Mouse (Mus musculus): ENCODE data around the gene H2-Q10. TPM values are rescaled to one million over a fixed set of nuclear protein-coding genes. Genes with fewer than 3 reads are reported as not detected.
"Not testable (repeated sequence)": the region's sequence is repeated elsewhere in the genome, so short reads cannot be mapped to it uniquely, and the experiment has no call there.

H2-Q10 gene
- polyA plus RNA-seq, 1 experiment from 2014 or later, result not detected

DNA sequence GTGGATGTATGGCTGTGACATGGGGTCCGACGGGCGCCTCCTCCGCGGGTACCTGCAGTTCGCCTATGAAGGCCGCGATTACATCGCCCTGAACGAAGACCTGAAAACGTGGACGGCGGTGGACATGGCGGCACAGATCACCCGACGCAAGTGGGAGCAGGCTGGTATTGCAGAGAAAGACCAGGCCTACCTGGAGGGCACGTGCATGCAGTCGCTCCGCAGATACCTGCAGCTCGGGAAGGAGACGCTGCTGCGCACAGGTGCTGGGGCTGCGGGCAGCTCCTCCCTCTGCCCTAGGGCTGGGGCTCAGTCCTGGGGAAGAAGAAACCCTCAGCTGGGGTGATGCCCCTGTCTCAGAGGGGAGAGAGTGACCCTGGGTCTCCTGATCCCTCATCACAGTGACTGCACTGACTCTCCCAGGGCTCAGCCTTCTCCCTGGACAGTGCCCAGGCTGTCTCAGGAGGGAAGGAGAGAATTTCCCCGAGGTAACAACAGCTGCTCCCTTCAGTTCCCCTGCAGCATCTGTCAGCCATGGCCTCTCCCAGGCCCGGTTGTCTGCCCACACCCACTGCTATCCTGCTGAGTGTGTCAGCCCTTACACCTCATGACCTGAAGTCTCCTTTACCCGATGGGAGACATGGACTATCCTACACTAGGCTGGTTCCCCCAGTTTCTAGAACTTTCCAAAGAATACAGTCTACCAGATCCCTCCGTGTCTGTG is 29.8 kb upstream of the H2-Q10 start:
- H3K4me2 ChIP-seq (ENCODE audit: low read length); H3K27me3 ChIP-seq (ENCODE audit: control insufficient read depth, insufficient read depth, low read length); H3K9me3 ChIP-seq (ENCODE audit: control insufficient read depth, low read length); H3K4me1 ChIP-seq (ENCODE audit: control insufficient read depth, insufficient read depth, low read length); H3K36me3 ChIP-seq (ENCODE audit: control insufficient read depth, insufficient read depth, low read length); H3K27ac ChIP-seq (replicated peaks; ENCODE audit: low read depth, low read length); ATAC-seq (ENCODE audit: low FRiP score, low TSS enrichment); DNase-seq; H3K4me3 ChIP-seq (replicated peaks; ENCODE audit: low read depth, low read length); H3K9ac ChIP-seq (replicated peaks; ENCODE audit: low read length): not testable (repeated sequence)
- WGBS, result 53% methylated on average over 27 of the region's 27 CpGs

DNA sequence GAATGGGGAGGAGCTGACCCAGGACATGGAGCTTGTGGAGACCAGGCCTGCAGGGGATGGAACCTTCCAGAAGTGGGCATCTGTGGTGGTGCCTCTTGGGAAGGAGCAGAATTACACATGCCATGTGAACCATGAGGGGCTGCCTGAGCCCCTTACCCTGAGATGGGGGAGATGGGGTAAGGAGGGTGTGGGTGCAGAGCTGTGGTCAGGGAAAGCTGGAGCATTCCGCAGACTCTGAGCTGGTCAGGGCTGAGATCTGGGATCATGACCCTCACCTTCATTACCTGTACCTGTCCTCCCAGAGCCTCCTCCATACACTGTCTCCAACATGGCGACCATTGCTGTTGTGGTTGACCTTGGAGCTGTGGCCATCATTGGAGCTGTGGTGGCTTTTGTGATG is 27.5 kb upstream of the H2-Q10 start:
- H3K4me2 ChIP-seq (ENCODE audit: low read length); H3K9me3 ChIP-seq (ENCODE audit: control insufficient read depth, low read length); DNase-seq; H3K4me1 ChIP-seq (ENCODE audit: control insufficient read depth, insufficient read depth, low read length); H3K9ac ChIP-seq (replicated peaks; ENCODE audit: low read length); H3K36me3 ChIP-seq (ENCODE audit: control insufficient read depth, insufficient read depth, low read length); H3K4me3 ChIP-seq (replicated peaks; ENCODE audit: low read depth, low read length); H3K27ac ChIP-seq (replicated peaks; ENCODE audit: low read depth, low read length); ATAC-seq (ENCODE audit: low FRiP score, low TSS enrichment); H3K27me3 ChIP-seq (ENCODE audit: control insufficient read depth, insufficient read depth, low read length): not testable (repeated sequence)
- WGBS, result 91% methylated on average over 2 of the region's 2 CpGs

DNA sequence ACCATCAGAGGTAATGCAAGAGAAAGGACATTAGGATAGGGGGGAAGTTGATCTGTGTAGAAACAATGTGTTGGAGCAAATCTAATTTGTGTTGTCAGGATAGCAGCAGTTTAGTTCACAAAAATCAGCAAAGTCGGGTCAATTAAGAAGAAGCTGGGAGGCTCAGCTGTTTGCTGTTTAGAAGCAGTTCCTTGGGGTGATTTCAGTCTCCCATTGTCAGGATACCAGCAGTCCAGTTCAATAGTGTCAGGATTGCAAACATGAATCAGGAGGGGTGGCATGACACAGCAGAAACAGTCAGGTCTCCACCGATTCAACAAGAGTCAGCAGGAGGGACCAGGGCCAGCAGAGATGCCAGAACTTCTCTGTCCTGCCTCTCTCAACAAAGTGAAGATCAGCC is 25.4 kb upstream of the H2-Q10 start:
- H3K36me3 ChIP-seq (ENCODE audit: control insufficient read depth, insufficient read depth, low read length); H3K9me3 ChIP-seq (ENCODE audit: control insufficient read depth, low read length); H3K9ac ChIP-seq (replicated peaks; ENCODE audit: low read length); H3K27me3 ChIP-seq (ENCODE audit: control insufficient read depth, insufficient read depth, low read length); DNase-seq; H3K4me3 ChIP-seq (replicated peaks; ENCODE audit: low read depth, low read length); ATAC-seq (ENCODE audit: low FRiP score, low TSS enrichment); H3K27ac ChIP-seq (replicated peaks; ENCODE audit: low read depth, low read length); H3K4me2 ChIP-seq (ENCODE audit: low read length); H3K4me1 ChIP-seq (ENCODE audit: control insufficient read depth, insufficient read depth, low read length): not testable (repeated sequence)
- WGBS, result 92% methylated on average over 2 of the region's 2 CpGs

DNA sequence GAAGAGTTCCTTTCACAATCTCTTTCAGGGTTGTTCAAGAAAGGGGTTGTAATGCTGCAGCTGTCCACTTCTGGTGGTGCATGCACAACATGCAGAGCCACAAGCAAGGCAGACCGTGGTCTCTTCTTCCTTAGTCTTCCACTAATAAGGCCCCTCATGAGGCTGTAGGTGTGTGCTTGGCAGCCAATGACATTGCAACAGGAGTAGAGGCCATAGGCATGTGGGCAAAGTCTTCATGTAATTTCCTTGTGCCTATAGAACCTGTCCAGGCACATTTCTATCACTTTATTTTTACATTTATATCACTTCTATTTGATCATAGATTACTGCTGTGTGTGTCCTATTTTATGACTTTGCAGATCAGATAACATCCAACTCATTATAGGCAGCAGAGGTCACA is 11.6 kb upstream of the H2-Q10 start:
- not testable (repeated sequence) for H3K27ac ChIP-seq (replicated peaks; ENCODE audit: low read depth, low read length); DNase-seq; H3K9ac ChIP-seq (replicated peaks; ENCODE audit: low read length); H3K36me3 ChIP-seq (ENCODE audit: control insufficient read depth, insufficient read depth, low read length); ATAC-seq (ENCODE audit: low FRiP score, low TSS enrichment); H3K27me3 ChIP-seq (ENCODE audit: control insufficient read depth, insufficient read depth, low read length); H3K4me3 ChIP-seq (replicated peaks; ENCODE audit: low read depth, low read length); H3K4me2 ChIP-seq (ENCODE audit: low read length); H3K4me1 ChIP-seq (ENCODE audit: control insufficient read depth, insufficient read depth, low read length); H3K9me3 ChIP-seq (ENCODE audit: control insufficient read depth, low read length)
- no CpG with 5 or more reads among the region's 1 CpGs for WGBS

DNA sequence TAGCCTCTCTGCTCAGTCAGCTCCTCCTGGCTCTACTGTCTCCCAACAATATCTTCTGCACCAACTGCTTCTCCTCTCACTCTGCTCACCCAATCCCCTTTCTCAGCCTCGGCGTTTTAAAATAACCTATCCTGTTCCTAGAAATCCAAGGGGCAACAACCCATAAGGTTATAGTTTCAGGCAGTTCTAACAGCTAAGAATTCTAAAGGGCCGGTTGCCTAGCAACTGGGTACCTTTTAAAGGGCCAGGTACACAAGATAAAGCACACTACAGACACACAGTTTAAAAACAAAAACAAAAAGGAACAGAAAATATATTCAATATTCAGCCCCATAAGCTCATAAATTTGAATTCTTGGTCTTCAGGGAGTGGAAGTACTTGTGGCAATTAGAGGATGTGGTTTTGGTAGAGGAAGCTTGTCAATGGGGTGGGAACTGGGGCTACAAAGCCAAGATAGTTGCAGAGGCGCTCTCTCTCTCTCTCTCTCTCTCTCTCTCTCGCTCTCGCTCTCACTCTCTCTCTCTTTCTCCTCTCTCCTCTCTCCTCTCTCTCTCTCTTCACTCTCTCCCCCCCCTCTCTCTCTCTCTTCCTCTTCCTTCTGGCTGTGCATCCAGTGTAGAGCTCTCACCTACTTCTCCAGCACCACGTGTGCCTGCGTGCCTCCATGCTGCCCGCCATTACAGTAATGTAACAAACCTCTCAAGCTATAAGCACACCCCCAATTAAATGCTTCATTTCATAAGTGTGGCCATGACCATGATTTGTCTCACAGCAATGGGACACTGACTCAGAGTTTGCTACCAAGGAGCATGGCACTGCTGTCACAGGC is 9.2 kb upstream of the H2-Q10 start:
- not testable (repeated sequence) for H3K4me2 ChIP-seq (ENCODE audit: low read length); H3K4me1 ChIP-seq (ENCODE audit: control insufficient read depth, insufficient read depth, low read length); H3K9ac ChIP-seq (replicated peaks; ENCODE audit: low read length); ATAC-seq (ENCODE audit: low FRiP score, low TSS enrichment); DNase-seq; H3K27ac ChIP-seq (replicated peaks; ENCODE audit: low read depth, low read length); H3K9me3 ChIP-seq (ENCODE audit: control insufficient read depth, low read length); H3K4me3 ChIP-seq (replicated peaks; ENCODE audit: low read depth, low read length); H3K36me3 ChIP-seq (ENCODE audit: control insufficient read depth, insufficient read depth, low read length); H3K27me3 ChIP-seq (ENCODE audit: control insufficient read depth, insufficient read depth, low read length)
- 56% methylated on average over 3 of the region's 9 CpGs for WGBS

DNA sequence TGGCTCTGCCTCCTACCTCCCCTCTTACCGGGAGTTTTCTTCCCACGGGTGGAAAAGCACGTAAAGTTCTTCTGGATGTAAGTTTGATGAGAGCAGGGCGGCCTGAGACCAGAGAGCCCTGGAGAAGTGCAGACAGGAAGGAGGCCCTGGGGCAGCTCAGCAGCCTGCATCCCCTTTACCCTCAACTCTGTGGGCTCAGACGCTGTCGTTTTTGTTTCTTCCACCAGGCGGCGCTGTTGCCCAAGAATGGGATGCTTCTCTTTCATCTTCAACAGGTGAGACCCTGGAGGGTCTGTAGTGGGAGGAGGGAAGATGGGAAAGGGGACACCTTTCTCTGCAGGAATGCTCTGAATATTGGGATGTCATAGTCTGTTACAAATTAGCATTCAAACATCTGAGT is 4.2 kb upstream of the H2-Q10 start:
- peak; percentile 52 for DNase-seq
- not testable (repeated sequence) for H3K27ac ChIP-seq (replicated peaks; ENCODE audit: low read depth, low read length); ATAC-seq (ENCODE audit: low FRiP score, low TSS enrichment); H3K9ac ChIP-seq (replicated peaks; ENCODE audit: low read length); H3K4me2 ChIP-seq (ENCODE audit: low read length); H3K36me3 ChIP-seq (ENCODE audit: control insufficient read depth, insufficient read depth, low read length); H3K4me3 ChIP-seq (replicated peaks; ENCODE audit: low read depth, low read length); H3K4me1 ChIP-seq (ENCODE audit: control insufficient read depth, insufficient read depth, low read length); H3K9me3 ChIP-seq (ENCODE audit: control insufficient read depth, low read length)
- H3K27me3 ChIP-seq (ENCODE audit: control insufficient read depth, insufficient read depth, low read length), result peaks cover 17% of the 10 kb centered on the region
- 5% methylated on average over 8 of the region's 8 CpGs for WGBS

DNA sequence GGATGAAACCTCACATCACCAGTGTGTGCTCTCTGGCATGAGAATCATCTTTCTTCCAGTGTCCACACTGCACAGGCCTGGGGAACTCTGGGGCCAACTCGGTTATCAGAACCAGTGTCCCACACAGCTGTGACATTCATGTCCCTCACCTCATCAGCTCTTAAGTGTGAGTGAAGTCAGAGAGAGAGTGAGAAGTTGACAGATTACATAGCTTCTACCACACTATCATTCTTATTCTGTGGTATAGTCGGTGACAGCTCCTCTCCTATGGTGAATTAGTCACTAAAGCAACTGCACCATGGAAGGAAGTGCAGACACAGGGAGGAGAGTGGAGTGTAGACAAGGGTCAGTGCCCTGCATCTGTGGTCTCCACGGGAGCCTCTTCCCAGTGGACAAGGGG is 953 bp upstream of the H2-Q10 start:
- not testable (repeated sequence) for H3K4me2 ChIP-seq (ENCODE audit: low read length); H3K9me3 ChIP-seq (ENCODE audit: control insufficient read depth, low read length); H3K9ac ChIP-seq (replicated peaks; ENCODE audit: low read length); H3K36me3 ChIP-seq (ENCODE audit: control insufficient read depth, insufficient read depth, low read length); DNase-seq; H3K27ac ChIP-seq (replicated peaks; ENCODE audit: low read depth, low read length); H3K4me3 ChIP-seq (replicated peaks; ENCODE audit: low read depth, low read length); ATAC-seq (ENCODE audit: low FRiP score, low TSS enrichment); H3K4me1 ChIP-seq (ENCODE audit: control insufficient read depth, insufficient read depth, low read length)
- H3K27me3 ChIP-seq (ENCODE audit: control insufficient read depth, insufficient read depth, low read length), result peaks cover 20% of the 10 kb centered on the region
- 69% methylated on average over 3 of the region's 3 CpGs for WGBS

DNA sequence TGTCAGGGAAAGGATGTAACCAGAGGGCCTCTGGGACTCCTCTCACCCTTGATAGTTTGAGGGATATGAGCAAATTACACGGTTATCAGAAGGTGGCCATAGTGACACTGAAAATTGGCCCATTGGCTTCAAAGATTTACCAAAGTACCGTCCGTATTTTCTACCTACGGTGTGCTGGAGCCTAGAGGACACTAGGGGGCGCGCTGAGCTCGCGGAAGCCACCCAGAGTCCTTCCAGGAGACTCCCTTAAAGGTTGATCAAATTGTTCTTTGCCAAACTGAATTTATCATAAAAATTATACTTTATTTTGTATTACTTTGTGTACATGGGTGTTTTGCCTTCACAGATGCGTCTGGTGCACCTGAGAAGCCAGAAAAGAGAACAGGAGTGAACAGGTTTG is 14.2 kb downstream of the H2-Q10 start:
- H3K36me3 ChIP-seq (ENCODE audit: control insufficient read depth, insufficient read depth, low read length), result no peaks in the 10 kb centered on the region
- H3K4me2 ChIP-seq (ENCODE audit: low read length), result no peak overlapping the region
- H3K27ac ChIP-seq (replicated peaks; ENCODE audit: low read depth, low read length), result no peak overlapping the region
- ATAC-seq (ENCODE audit: low FRiP score, low TSS enrichment) (no peak), DNase-seq (peak; percentile 86)
- no peaks in the 10 kb centered on the region for H3K27me3 ChIP-seq (ENCODE audit: control insufficient read depth, insufficient read depth, low read length)
- no peak overlapping the region for H3K9ac ChIP-seq (replicated peaks; ENCODE audit: low read length)
- H3K4me3 ChIP-seq (replicated peaks; ENCODE audit: low read depth, low read length), result no peak overlapping the region
- H3K9me3 ChIP-seq (ENCODE audit: control insufficient read depth, low read length), result no peaks in the 10 kb centered on the region
- 0% methylated on average over 9 of the region's 9 CpGs for WGBS
- no peaks in the 10 kb centered on the region for H3K4me1 ChIP-seq (ENCODE audit: control insufficient read depth, insufficient read depth, low read length)

DNA sequence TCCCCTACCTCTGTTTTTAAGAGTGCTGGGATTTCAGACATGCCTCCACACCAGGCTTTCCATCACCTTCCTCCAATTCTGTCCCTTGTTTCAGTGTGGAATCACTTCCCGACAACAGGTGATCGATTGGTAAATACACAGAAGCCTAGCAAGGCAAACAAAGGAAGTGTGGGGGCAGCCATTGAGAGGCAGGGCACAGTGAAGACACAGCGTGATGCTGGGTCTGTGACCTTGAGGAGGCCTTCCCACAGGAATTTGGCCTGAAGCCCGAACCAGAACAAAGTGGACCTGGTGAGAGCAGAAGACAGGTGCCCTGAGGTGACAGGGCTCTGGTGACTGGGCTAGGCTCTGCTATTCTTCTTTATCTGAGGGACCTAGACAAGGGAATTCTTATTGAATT is 15.8 kb downstream of the H2-Q10 start:
- Histone ChIP-seq H3K27me3 (ENCODE audit: control insufficient read depth, insufficient read depth, low read length) (no peaks in the 10 kb centered on the region), H3K9ac (replicated peaks; ENCODE audit: low read length) (no peak overlapping the region)
- DNase-seq, result no peak

More for the DNA sequence above, 15.8 kb downstream of the H2-Q10 start:
- H3K4me1 ChIP-seq (ENCODE audit: control insufficient read depth, insufficient read depth, low read length), result no peaks in the 10 kb centered on the region
- 36% methylated on average over 4 of the region's 4 CpGs for WGBS
- no peak overlapping the region for H3K4me2 ChIP-seq (ENCODE audit: low read length)
- ATAC-seq (ENCODE audit: low FRiP score, low TSS enrichment), result no peak
- no peak overlapping the region for H3K27ac ChIP-seq (replicated peaks; ENCODE audit: low read depth, low read length)
- H3K36me3 ChIP-seq (ENCODE audit: control insufficient read depth, insufficient read depth, low read length), result no peaks in the 10 kb centered on the region
- H3K4me3 ChIP-seq (replicated peaks; ENCODE audit: low read depth, low read length), result no peak overlapping the region
- H3K9me3 ChIP-seq (ENCODE audit: control insufficient read depth, low read length), result no peaks in the 10 kb centered on the region

All from midbrain, embryonic 14.5 days (tissue).